Mouse (Mus musculus): ENCODE data around the gene C130073F10Rik. TPM values are rescaled to one million over a fixed set of nuclear protein-coding genes. Genes with fewer than 3 reads are reported as not detected.

Gene C130073F10Rik
- not detected for polyA plus RNA-seq (2017; shearing (Covaris generic))

DNA sequence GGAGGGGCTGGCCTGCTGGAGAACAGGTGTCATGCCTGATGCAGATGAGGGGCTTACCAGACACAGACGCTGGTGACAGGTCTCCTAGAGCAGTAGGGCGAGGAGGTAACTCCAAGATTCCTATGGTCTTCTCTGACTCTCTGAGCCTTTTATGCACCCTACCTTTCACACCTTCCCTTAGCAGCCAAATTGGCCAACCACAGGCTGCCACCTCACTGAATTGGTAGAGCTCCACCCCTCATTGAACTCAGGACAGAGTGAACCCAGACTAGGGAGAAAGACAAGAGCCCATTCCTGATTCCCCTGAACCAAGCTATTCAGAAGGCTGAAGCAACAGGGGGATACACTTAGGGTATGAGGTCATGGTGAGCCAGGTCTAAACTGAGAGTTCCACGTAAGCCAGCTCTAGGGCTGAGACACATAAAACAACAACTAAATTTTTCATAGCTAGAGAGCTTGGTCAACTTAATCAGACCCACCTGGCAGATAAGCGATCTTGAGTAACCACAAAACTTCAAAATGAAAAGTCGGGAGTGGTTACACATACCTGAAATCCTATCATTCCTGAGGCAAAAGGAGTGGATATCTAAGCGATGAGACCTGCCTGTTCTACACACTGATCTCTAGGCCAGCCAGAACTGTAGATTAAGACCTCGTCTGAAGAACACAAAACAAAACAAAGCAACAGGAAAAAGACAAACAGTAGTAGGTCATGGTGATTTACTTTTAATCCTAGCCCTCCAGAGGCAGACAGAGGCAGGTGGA lies at the start of gene C130073F10Rik:
Gene C130073F10Rik, minus strand, starts transcription at position 134 of the 765 bp plus-strand sequence.

DNA sequence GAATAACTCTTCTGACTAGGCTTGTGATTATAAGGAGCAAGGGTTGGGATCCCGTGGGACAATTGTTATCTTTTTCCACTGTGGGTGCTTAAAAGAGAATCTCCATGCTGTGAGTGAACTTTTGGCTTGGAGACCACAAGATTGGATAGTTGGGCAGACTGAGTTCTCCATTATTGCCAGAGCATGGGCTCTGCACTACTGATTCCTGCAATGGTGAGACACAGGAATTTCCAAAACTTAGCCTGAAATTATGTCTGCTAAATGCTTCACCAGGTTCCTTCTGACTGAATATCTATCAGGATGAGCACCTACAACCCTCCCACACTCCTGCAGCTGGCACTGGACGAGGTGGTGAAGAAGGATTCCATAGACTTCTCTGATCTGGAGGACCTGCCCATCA lies 46.5 kb upstream of the C130073F10Rik start, which contains the start of gene Gm12794:
Gene Gm12794, plus strand, starts transcription at position 301 of the 400 bp plus-strand sequence.

DNA sequence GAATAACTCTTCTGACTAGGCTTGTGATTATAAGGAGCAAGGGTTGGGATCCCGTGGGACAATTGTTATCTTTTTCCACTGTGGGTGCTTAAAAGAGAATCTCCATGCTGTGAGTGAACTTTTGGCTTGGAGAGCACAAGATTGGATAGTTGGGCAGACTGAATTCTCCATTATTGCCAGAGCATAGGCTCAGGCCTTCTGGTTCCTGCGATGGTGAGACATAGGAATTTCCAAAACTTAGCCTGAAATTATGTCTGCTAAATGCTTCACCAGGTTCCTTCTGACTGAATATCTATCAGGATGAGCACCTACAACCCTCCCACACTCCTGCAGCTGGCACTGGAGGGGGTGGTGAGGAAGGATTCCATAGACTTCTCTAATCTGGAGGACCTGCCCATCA lies 15.2 kb upstream of the C130073F10Rik start, which contains the start of gene Gm12800:
Gene Gm12800, plus strand, starts transcription at position 301 of the 400 bp plus-strand sequence.

DNA sequence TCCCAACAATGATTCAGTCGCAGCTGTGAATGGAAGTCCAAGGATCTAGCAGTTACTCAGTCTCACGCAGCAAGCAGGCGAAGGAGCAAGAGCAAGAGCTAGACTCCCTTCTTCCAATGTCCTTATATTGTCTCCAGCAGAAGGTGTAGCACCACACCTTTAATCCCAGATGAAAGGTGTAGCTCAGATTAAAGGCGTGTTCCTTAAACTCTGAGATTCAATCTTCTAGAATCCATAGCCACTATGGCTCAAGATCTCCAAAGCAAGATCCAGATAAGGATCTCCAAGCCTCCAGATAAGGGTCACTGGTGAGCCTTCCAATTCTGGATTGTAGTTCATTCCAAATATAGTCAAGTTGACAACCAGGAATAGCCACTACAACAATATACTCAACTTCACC lies 49.7 kb downstream of the C130073F10Rik start, which contains the start of gene B020004J07Rik:
Gene B020004J07Rik, minus strand, starts transcription at position 101 of the 400 bp plus-strand sequence.

Other genes with a start within 250 kb of the C130073F10Rik start
- 36.1 TPM for gene Leprot, start 246.1 kb downstream of the C130073F10Rik start, polyA plus RNA-seq (2017; shearing (Covaris generic))
- gene Lepr, start 176.4 kb downstream of the C130073F10Rik start, polyA plus RNA-seq (2017; shearing (Covaris generic)), result not detected
- not detected for gene B020004J07Rik, start 49.8 kb downstream of the C130073F10Rik start, polyA plus RNA-seq (2017; shearing (Covaris generic))
- not detected for gene Gm12800, start 15.3 kb upstream of the C130073F10Rik start, polyA plus RNA-seq (2017; shearing (Covaris generic))
- gene Gm12794, start 46.6 kb upstream of the C130073F10Rik start, polyA plus RNA-seq (2017; shearing (Covaris generic)), result not detected
- gene Gm12790, start 87.3 kb upstream of the C130073F10Rik start, polyA plus RNA-seq (2017; shearing (Covaris generic)), result not detected
- gene Gm12789, start 92.8 kb upstream of the C130073F10Rik start, polyA plus RNA-seq (2017; shearing (Covaris generic)), result not detected
- 154 TPM for gene Pde4b, start 193.8 kb upstream of the C130073F10Rik start, polyA plus RNA-seq (2017; shearing (Covaris generic))

Measured in effector memory CD4-positive, alpha-beta T cell, adult 5 months (primary cell).